Mouse (Mus musculus) frontal cortex, postnatal 25 days (tissue): ENCODE results near the gene Taok2.

ENCODE experiments used
- DNase-seq, 2 experiments: peaks; one replicate each; pipeline ENCODE4 v3.0.0; 2022; ENCODE audit warnings: low spot score in 2 of 2

The Taok2 gene

GRCm38 (mm10) chr7:126870520-126870891, 14.0 kb downstream of the Taok2 start:
- DNase-seq, result no peak

- DNase-seq, result no peak
Measured at GRCm38 (mm10) chr7:126869780-126870519, 14.6 kb downstream of the Taok2 start.

- no peak for DNase-seq
Measured at GRCm38 (mm10) chr7:126868003-126868402, 16.5 kb downstream of the Taok2 start.

GRCm38 (mm10) chr7:126867534-126867933, 17.0 kb downstream of the Taok2 start:
- no peak for DNase-seq

GRCm38 (mm10) chr7:126863791-126864190, 20.7 kb downstream of the Taok2 start:
- DNase-seq, result no peak

GRCm38 (mm10) chr7:126862147-126862784, 22.2 kb downstream of the Taok2 start, which contains the start of gene Ino80e:
Gene Ino80e, minus strand, starts transcription at chr7:126862377.
- peak; percentile 92 to 94 for DNase-seq

GRCm38 (mm10) chr7:126861429-126862130, 22.9 kb downstream of the Taok2 start, which contains the start of gene Hirip3:
Gene Hirip3, plus strand, starts transcription at chr7:126861972.
- DNase-seq, result peak; percentile 85 to 91

- DNase-seq, result no peak
Measured at GRCm38 (mm10) chr7:126860987-126861386, 23.5 kb downstream of the Taok2 start.

- DNase-seq, result no peak
Measured at GRCm38 (mm10) chr7:126856741-126857420, 27.6 kb downstream of the Taok2 start.

GRCm38 (mm10) chr7:126855641-126856040, 28.9 kb downstream of the Taok2 start:
- no peak for DNase-seq

- no peak for DNase-seq
Measured at GRCm38 (mm10) chr7:126853454-126853853, 31.0 kb downstream of the Taok2 start.

- DNase-seq, result no peak
Measured at GRCm38 (mm10) chr7:126851192-126851591, 33.3 kb downstream of the Taok2 start.

- DNase-seq, result no peak
Measured at GRCm38 (mm10) chr7:126850161-126850560, 34.3 kb downstream of the Taok2 start.

GRCm38 (mm10) chr7:126848794-126849193, 35.7 kb downstream of the Taok2 start:
- no peak for DNase-seq

- DNase-seq, result no peak
Measured at GRCm38 (mm10) chr7:126847421-126848398, 36.8 kb downstream of the Taok2 start.

- DNase-seq, result no peak
Measured at GRCm38 (mm10) chr7:126847116-126847420, 37.4 kb downstream of the Taok2 start, which contains the start of gene Doc2a. Gene Doc2a, plus strand, starts transcription at chr7:126847416.

- no peak for DNase-seq
Measured at GRCm38 (mm10) chr7:126845516-126845915, 39.0 kb downstream of the Taok2 start.

GRCm38 (mm10) chr7:126843276-126843675, 41.2 kb downstream of the Taok2 start:
- no peak for DNase-seq

- no peak for DNase-seq
Measured at GRCm38 (mm10) chr7:126833294-126833693, 51.2 kb downstream of the Taok2 start.

GRCm38 (mm10) chr7:126832036-126832598, 52.4 kb downstream of the Taok2 start:
- DNase-seq, result peak; percentile 70 to 75

GRCm38 (mm10) chr7:126831539-126831938, 53.0 kb downstream of the Taok2 start, which contains the start of gene 4930451I11Rik:
Gene 4930451I11Rik, minus strand, starts transcription at chr7:126831639.
- DNase-seq, result no peak
